Mouse (Mus musculus): ENCODE data around the gene Sost. TPM values are rescaled to one million over a fixed set of nuclear protein-coding genes. Genes with fewer than 3 reads are reported as not detected.
"Not testable (repeated sequence)": the region's sequence is repeated elsewhere in the genome, so short reads cannot be mapped to it uniquely, and the experiment has no call there.

The Sost gene
- polyA plus RNA-seq, 1 experiment from 2014 or later: 1.8 TPM

DNA sequence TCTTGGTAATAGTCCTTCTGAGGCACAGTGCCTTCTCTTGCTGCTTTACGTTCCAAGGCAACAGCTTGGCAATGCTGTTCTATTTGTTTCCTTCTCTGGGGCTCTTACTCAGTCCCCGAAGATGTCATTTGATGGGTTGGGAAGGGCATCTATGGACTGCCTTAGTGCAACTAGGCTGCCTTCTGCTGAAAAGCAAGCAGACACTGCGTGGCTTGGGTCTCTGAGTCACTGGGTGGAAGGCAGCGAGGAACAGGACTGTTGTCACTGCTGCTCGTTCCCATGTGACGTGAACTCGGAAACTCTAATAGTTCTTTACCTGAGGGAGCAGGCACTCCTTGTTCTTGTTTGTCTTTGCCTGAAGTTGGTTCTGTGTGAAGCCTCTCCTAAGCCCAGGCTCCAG lies 29.1 kb upstream of the Sost start:
- no peak overlapping the region for H3K4me2 ChIP-seq (ENCODE audit: low read length)
- H3K27me3 ChIP-seq (ENCODE audit: insufficient read depth, low read length): no peaks in the 10 kb centered on the region
- ATAC-seq (replicated peaks; ENCODE audit: low FRiP score, low read depth) (no peak), DNase-seq (ENCODE audit: low spot score) (no peak)
- WGBS: 93% methylated on average over 7 of the region's 7 CpGs
- no peak overlapping the region for H3K9ac ChIP-seq (ENCODE audit: low read depth, low read length)
- H3K4me1 ChIP-seq (replicated peaks; ENCODE audit: insufficient read depth, low read length): no peaks in the 10 kb centered on the region
- H3K9me3 ChIP-seq (replicated peaks; ENCODE audit: low read length): no peaks in the 10 kb centered on the region
- H3K4me3 ChIP-seq (replicated peaks; ENCODE audit: low read depth, low read length): no peak overlapping the region
- H3K27ac ChIP-seq: no peak overlapping the region
- TF ChIP-seq CTCF (IDR thresholded peaks at IDR 0.05; ENCODE audit: low read depth): no peak
- no peaks in the 10 kb centered on the region for H3K36me3 ChIP-seq (ENCODE audit: insufficient read depth, low read length)

DNA sequence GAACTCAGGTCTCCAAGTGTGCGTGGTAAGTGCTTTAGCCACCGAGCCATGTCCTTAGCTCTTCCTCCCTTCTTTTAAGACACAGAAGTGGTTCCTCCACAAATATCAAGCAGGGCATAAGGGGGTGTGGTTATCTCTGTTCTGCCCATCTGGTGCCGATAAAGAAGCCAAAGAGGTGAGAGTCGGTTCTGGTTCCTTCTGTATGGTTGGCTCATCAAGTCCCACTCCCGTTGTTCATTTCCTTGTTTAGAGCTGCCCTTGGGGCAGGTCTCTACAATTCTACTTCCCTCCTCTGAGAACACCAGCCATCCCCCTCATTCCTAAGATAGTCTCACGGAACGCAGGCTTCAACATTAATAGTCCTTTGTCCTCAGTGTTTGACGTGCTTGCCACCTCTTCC lies 27.3 kb upstream of the Sost start:
- Histone ChIP-seq H3K9ac (ENCODE audit: low read depth, low read length) (no peak overlapping the region), H3K36me3 (ENCODE audit: insufficient read depth, low read length) (no peaks in the 10 kb centered on the region), H3K4me1 (replicated peaks; ENCODE audit: insufficient read depth, low read length) (no peaks in the 10 kb centered on the region), H3K9me3 (replicated peaks; ENCODE audit: low read length) (no peaks in the 10 kb centered on the region), H3K4me2 (ENCODE audit: low read length) (no peak overlapping the region), H3K27ac (no peak overlapping the region), H3K27me3 (ENCODE audit: insufficient read depth, low read length) (no peaks in the 10 kb centered on the region), H3K4me3 (replicated peaks; ENCODE audit: low read depth, low read length) (no peak overlapping the region)
- no peak for TF ChIP-seq CTCF (IDR thresholded peaks at IDR 0.05; ENCODE audit: low read depth)
- 64% methylated on average over 8 of the region's 8 CpGs for WGBS
- ATAC-seq (replicated peaks; ENCODE audit: low FRiP score, low read depth) (no peak), DNase-seq (ENCODE audit: low spot score) (peak; percentile 19)

DNA sequence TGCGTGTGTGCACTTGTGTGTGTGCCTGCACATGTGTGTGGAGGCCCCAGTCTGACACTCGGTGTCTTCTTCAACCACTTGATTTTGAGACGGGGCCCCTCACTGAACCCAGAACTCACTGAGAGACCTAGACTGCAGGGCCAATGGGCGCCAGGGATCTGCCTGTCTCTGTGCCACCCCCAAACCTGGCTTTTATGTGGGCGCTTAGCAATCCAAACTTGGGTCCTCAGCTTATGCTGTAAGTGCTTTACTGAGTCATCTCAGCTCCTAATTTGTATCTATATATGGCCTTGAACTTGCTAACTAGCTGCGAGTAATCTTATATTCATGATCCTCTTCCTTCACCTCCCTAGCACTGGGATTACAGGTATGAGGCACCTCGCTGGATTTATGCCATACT lies 25.6 kb upstream of the Sost start:
- Histone ChIP-seq H3K9ac (ENCODE audit: low read depth, low read length) (no peak overlapping the region), H3K4me2 (ENCODE audit: low read length) (no peak overlapping the region), H3K9me3 (replicated peaks; ENCODE audit: low read length) (no peaks in the 10 kb centered on the region), H3K4me3 (replicated peaks; ENCODE audit: low read depth, low read length) (no peak overlapping the region), H3K27me3 (ENCODE audit: insufficient read depth, low read length) (no peaks in the 10 kb centered on the region), H3K4me1 (replicated peaks; ENCODE audit: insufficient read depth, low read length) (no peaks in the 10 kb centered on the region), H3K27ac (no peak overlapping the region), H3K36me3 (ENCODE audit: insufficient read depth, low read length) (no peaks in the 10 kb centered on the region)
- no peak for DNase-seq (ENCODE audit: low spot score)
- TF ChIP-seq CTCF (IDR thresholded peaks at IDR 0.05; ENCODE audit: low read depth): no peak
- WGBS: 87% methylated on average over 7 of the region's 7 CpGs
- no peak for ATAC-seq (replicated peaks; ENCODE audit: low FRiP score, low read depth)

DNA sequence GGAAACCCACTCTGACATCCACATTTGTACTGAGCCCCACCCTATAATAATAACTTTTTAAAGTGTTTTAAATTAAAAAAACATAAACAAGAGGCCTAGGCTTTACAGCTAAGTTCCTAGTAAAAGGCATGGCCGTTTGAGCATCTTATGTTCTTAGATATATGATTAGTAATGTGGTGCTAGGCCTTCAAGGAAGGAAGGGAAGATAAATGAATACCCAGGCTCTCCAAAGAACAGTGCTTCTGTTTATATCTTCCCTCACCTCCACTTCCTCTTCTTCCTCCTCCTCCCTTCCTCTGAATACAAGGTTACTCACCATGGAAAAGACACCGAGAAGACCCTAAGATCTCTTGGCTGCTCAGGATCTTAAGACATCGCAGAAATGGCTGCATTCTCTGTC lies 25.0 kb upstream of the Sost start:
- H3K27ac ChIP-seq: no peak overlapping the region
- no peaks in the 10 kb centered on the region for H3K4me1 ChIP-seq (replicated peaks; ENCODE audit: insufficient read depth, low read length)
- DNase-seq (ENCODE audit: low spot score) (no peak), ATAC-seq (replicated peaks; ENCODE audit: low FRiP score, low read depth) (no peak)
- no peaks in the 10 kb centered on the region for H3K36me3 ChIP-seq (ENCODE audit: insufficient read depth, low read length)
- no peak overlapping the region for H3K4me3 ChIP-seq (replicated peaks; ENCODE audit: low read depth, low read length)
- H3K9ac ChIP-seq (ENCODE audit: low read depth, low read length): no peak overlapping the region
- H3K4me2 ChIP-seq (ENCODE audit: low read length): no peak overlapping the region
- 76% methylated on average over 3 of the region's 3 CpGs for WGBS
- no peaks in the 10 kb centered on the region for H3K9me3 ChIP-seq (replicated peaks; ENCODE audit: low read length)
- H3K27me3 ChIP-seq (ENCODE audit: insufficient read depth, low read length): no peaks in the 10 kb centered on the region
- no peak for TF ChIP-seq CTCF (IDR thresholded peaks at IDR 0.05; ENCODE audit: low read depth)

DNA sequence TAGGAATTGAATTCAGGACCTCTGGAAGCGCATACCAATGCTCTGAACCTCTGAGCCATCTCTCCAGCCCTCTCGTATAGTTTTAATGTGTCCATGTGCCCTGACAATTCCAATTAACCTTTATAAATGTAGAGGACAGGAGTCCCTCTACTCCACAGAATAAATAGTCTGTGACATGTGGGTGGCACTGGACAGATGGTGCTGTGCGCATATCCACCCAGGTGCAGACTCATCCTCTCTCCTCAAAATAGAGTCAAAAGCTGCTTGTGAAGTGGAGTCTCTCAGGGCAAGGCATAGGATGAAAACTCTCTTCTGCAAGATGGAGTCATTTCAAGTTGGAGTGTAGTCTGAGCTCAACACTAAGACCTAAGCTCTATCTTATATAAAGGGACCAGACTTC lies 23.4 kb upstream of the Sost start:
- Histone ChIP-seq H3K4me2 (ENCODE audit: low read length) (no peak overlapping the region), H3K4me1 (replicated peaks; ENCODE audit: insufficient read depth, low read length) (0 out of 2 replicates have a peak, but pooled peaks cover 2% of the 10 kb centered on the region), H3K27me3 (ENCODE audit: insufficient read depth, low read length) (no peaks in the 10 kb centered on the region), H3K9ac (ENCODE audit: low read depth, low read length) (no peak overlapping the region), H3K9me3 (replicated peaks; ENCODE audit: low read length) (no peaks in the 10 kb centered on the region), H3K36me3 (ENCODE audit: insufficient read depth, low read length) (no peaks in the 10 kb centered on the region), H3K27ac (no peak overlapping the region), H3K4me3 (replicated peaks; ENCODE audit: low read depth, low read length) (no peak overlapping the region)
- ATAC-seq (replicated peaks; ENCODE audit: low FRiP score, low read depth) (no peak), DNase-seq (ENCODE audit: low spot score) (no peak)
- TF ChIP-seq CTCF (IDR thresholded peaks at IDR 0.05; ENCODE audit: low read depth): no peak
- 88% methylated on average over 3 of the region's 3 CpGs for WGBS

DNA sequence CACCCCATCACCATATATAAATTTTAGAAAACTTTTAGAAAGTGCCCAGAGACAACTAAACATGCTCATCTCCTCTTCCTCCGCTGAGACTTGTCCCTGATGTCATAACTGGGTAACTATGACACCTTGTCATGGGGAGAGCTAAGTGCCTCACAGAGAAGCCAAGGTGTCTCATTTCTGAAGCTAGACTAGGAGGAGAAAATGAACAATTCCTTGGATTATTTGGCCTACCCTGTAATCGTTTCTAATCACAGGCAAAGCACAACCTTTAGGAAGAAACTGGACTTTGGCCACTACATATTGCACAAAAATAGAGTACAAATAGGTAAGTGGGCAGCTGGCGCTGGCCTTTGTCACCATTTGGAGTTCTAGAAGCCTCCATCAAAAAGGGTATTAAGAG lies 20.1 kb upstream of the Sost start, which contains the start of gene Dusp3:
Dusp3 (minus strand) TSS at position 101 of the 400 bp plus-strand sequence.
- H3K4me3 ChIP-seq (replicated peaks; ENCODE audit: low read depth, low read length): no peak within 1 kb of the TSS
- no peak within 1 kb of the TSS for H3K27ac ChIP-seq
- no peaks in the 10 kb centered on the region for H3K36me3 ChIP-seq (ENCODE audit: insufficient read depth, low read length)
- DNase-seq (ENCODE audit: low spot score): no peak
- H3K27me3 ChIP-seq (ENCODE audit: insufficient read depth, low read length): no peaks in the 10 kb centered on the region
- no peak for TF ChIP-seq CTCF (IDR thresholded peaks at IDR 0.05; ENCODE audit: low read depth)
- no peak within 1 kb of the TSS for H3K9ac ChIP-seq (ENCODE audit: low read depth, low read length)
- 92% methylated on average over 3 of the region's 3 CpGs for WGBS
- H3K9me3 ChIP-seq (replicated peaks; ENCODE audit: low read length): no peaks in the 10 kb centered on the region
- peak within 1 kb of the TSS; percentile 10; the same call in 1 of the 2 replicates for H3K4me2 ChIP-seq (ENCODE audit: low read length)
- H3K4me1 ChIP-seq (replicated peaks; ENCODE audit: insufficient read depth, low read length): peaks cover 14% of the 10 kb centered on the region
- ATAC-seq (replicated peaks; ENCODE audit: low FRiP score, low read depth): no peak

DNA sequence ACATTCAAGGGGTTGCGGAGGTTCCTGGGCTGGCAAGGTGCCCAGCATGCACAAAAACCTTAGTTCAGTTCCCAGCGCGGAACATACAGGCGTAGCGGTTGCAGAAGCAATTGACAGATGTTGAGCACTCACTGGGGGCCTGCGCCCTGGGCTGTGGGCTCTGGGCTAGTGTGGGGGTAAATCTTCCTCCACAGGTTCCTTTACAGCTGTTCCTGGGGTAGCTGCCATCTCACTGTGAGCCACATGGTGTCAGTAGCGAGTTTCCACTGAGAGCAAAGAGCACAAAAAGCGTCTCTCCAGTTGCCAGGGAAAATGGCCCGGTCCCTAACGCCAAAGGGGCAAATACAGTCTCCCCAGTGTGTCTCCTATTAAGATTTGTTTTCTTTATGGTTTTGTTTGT lies 19.2 kb upstream of the Sost start:
- ATAC-seq (replicated peaks; ENCODE audit: low FRiP score, low read depth): no peak
- WGBS: 5% methylated on average over 10 of the region's 10 CpGs
- Histone ChIP-seq H3K9ac (ENCODE audit: low read depth, low read length) (no peak overlapping the region), H3K27me3 (ENCODE audit: insufficient read depth, low read length) (no peaks in the 10 kb centered on the region), H3K36me3 (ENCODE audit: insufficient read depth, low read length) (no peaks in the 10 kb centered on the region), H3K4me3 (replicated peaks; ENCODE audit: low read depth, low read length) (no peak overlapping the region), H3K9me3 (replicated peaks; ENCODE audit: low read length) (no peaks in the 10 kb centered on the region), H3K27ac (no peak overlapping the region), H3K4me2 (ENCODE audit: low read length) (peak overlapping the region; percentile 10; the same call in 1 of the 2 replicates), H3K4me1 (replicated peaks; ENCODE audit: insufficient read depth, low read length) (peaks cover 15% of the 10 kb centered on the region)
- peak; percentile 94 for TF ChIP-seq CTCF (IDR thresholded peaks at IDR 0.05; ENCODE audit: low read depth)
- DNase-seq (ENCODE audit: low spot score): peak; percentile 91

DNA sequence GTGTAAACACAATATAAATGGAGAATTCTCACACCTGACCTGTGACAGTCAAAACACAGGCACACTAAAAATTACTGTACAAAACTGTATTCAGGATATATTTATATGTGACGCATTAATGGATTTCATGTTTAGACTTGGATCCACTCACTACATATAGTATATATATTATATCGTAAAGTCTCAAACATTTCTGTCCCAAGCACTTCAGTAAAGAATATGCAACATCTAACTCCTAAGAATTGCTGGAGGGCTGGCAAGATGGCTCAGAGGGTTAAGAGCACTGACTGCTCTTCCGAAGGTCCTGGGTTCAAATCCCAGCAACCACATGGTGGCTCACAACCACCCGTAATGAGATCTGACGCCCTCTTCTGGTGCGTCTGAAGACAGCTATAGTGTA lies 18.6 kb upstream of the Sost start:
- H3K9ac ChIP-seq (ENCODE audit: low read depth, low read length); ATAC-seq (replicated peaks; ENCODE audit: low FRiP score, low read depth); H3K27me3 ChIP-seq (ENCODE audit: insufficient read depth, low read length); H3K9me3 ChIP-seq (replicated peaks; ENCODE audit: low read length); H3K4me3 ChIP-seq (replicated peaks; ENCODE audit: low read depth, low read length); H3K4me2 ChIP-seq (ENCODE audit: low read length); H3K36me3 ChIP-seq (ENCODE audit: insufficient read depth, low read length); DNase-seq (ENCODE audit: low spot score): not testable (repeated sequence)
- Histone ChIP-seq H3K27ac (peak overlapping the region; percentile 96; the same call in 1 of the 2 replicates), H3K4me1 (replicated peaks; ENCODE audit: insufficient read depth, low read length) (peaks cover 18% of the 10 kb centered on the region)
- WGBS: 45% methylated on average over 6 of the region's 6 CpGs

Measured in kidney, postnatal 0 days (tissue).